Mouse (Mus musculus) stomach, embryonic 14.5 days (tissue): ENCODE results near the gene Dnmt3l. TPM values are rescaled to one million over a fixed set of nuclear protein-coding genes. Genes with fewer than 3 reads are reported as not detected.

Source experiments
- polyA plus RNA-seq: library from polyadenylated mRNA; unstranded; fragments of >200 nt; fragmentation: Nextera tagmentation; extraction: Ambion mirVana; gene quantifications from 2 replicates; pipeline ENCODE4 v1.2.1, GENCODE M21; 2014

Dnmt3l gene
- polyA plus RNA-seq, 1 experiment from 2014 or later: 0.71 TPM

Other genes starting within 250 kb of the Dnmt3l start
- gene Gm9639, start 246.9 kb upstream of the Dnmt3l start, polyA plus RNA-seq: not detected in 2 replicates
- gene Gm19668, start 242.8 kb upstream of the Dnmt3l start, polyA plus RNA-seq: not detected in 2 replicates
- not detected in 2 replicates for gene Gm9507, start 230.1 kb upstream of the Dnmt3l start, polyA plus RNA-seq
- gene Gm2696, start 227.3 kb upstream of the Dnmt3l start, polyA plus RNA-seq: not detected in 2 replicates
- not detected in 2 replicates for gene Krtap10-4, start 214.9 kb upstream of the Dnmt3l start, polyA plus RNA-seq
- not detected in 2 replicates for gene Krtap10-10, start 206.0 kb upstream of the Dnmt3l start, polyA plus RNA-seq
- gene Gm36176, start 195.1 kb upstream of the Dnmt3l start, polyA plus RNA-seq: not detected in 2 replicates
- gene Gm10318, start 189.1 kb upstream of the Dnmt3l start, polyA plus RNA-seq: not detected in 2 replicates
- not detected in 2 replicates for gene Gm3285, start 180.0 kb upstream of the Dnmt3l start, polyA plus RNA-seq
- 5.4 and 6.7 TPM in 2 replicates for gene Lrrc3, start 139.4 kb upstream of the Dnmt3l start, polyA plus RNA-seq
- 1.5 TPM in 2 replicates for gene Trpm2, start 71.4 kb upstream of the Dnmt3l start, polyA plus RNA-seq
- gene 1810043G02Rik, start 63.4 kb upstream of the Dnmt3l start, polyA plus RNA-seq: 36.7 and 38.1 TPM in 2 replicates
- gene Pfkl, start 31.9 kb upstream of the Dnmt3l start, polyA plus RNA-seq: 161 and 196 TPM in 2 replicates
- gene Aire, start 1.7 kb downstream of the Dnmt3l start, polyA plus RNA-seq: 0.27 and 0.56 TPM in 2 replicates
- gene Icosl, start 27.4 kb downstream of the Dnmt3l start, polyA plus RNA-seq: 5.6 and 6.1 TPM in 2 replicates
- gene D10Jhu81e, start 127.8 kb downstream of the Dnmt3l start, polyA plus RNA-seq: 18.2 and 20.5 TPM in 2 replicates
- gene Pwp2, start 143.2 kb downstream of the Dnmt3l start, polyA plus RNA-seq: 14.0 and 14.1 TPM in 2 replicates
- 14.7 and 17.3 TPM in 2 replicates for gene Trappc10, start 202.7 kb downstream of the Dnmt3l start, polyA plus RNA-seq